Mouse (Mus musculus) lung, adult 2 months (tissue): ENCODE data around the gene 4933406M09Rik. TPM values are rescaled to one million over a fixed set of nuclear protein-coding genes. Genes with fewer than 3 reads are reported as not detected.

Experiments used
- DNase-seq: peaks from one replicate; pipeline ENCODE4 v3.0.0; 2022
- H3K4me1 ChIP-seq: fragments of 200-500 bp; 2 replicates; pipeline ENCODE4 v1.6.1; 2011; ENCODE audit warnings: low read length; ENCODE audit not compliant: control insufficient read depth, insufficient read depth
- H3K4me3 ChIP-seq: fragments of 200-500 bp; replicated peaks from 2 replicates; pipeline ENCODE3; 2011; ENCODE audit warnings: low read depth, mild to moderate bottlenecking, control low read depth, low read length; ENCODE audit errors: extremely low read depth
- CTCF ChIP-seq: fragments of 200-500 bp; IDR thresholded peaks from 2 replicates; pipeline ENCODE4 v1.5.1; 2011; ENCODE audit warnings: mild to moderate bottlenecking, low read length, control low read depth; ENCODE audit not compliant: insufficient read depth
- POLR2A ChIP-seq: fragments of 200-500 bp; IDR thresholded peaks from 2 replicates; pipeline ENCODE4 v1.6.1; 2011; ENCODE audit warnings: low read depth, mild to moderate bottlenecking, control low read depth, low read length, borderline replicate concordance; ENCODE audit errors: extremely low read depth
- WGBS: fragments of 180-500 bp; shearing (Covaris S2); methylation state at CpG from one replicate; pipeline ENCODE4 v1.1.7; 2018; 5-methylcytosine and 5-hydroxymethylcytosine counted together
- polyA plus RNA-seq: library from polyadenylated mRNA; depleted of rRNA; stranded (reverse); fragments of >200 nt; gene quantifications from 2 replicates; pipeline ENCODE4 v1.2.3, GENCODE M21; 2012

4933406M09Rik gene
- polyA plus RNA-seq, 1 experiment: not detected

DNA sequence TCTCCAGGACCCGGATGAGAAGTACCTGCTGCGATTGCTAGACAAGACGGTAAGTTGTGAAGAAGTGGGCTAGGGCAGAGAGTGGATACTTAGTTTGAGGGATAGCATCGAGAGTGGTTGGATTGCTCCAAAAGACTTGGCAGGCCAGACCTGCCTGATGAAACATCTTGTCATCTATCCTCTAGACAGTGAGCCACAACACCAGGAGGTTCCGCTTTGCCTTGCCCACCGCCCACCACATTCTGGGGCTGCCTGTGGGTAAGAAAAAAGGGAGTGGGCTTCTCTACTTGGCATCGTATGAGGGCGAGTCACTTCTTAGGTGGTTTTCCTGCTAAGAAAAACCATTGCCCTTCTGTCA is 20.7 kb downstream of the 4933406M09Rik start:
- DNase-seq: no peak
- WGBS: 23% methylated on average over 8 of the region's 8 CpGs
- no peak for TF ChIP-seq CTCF

DNA sequence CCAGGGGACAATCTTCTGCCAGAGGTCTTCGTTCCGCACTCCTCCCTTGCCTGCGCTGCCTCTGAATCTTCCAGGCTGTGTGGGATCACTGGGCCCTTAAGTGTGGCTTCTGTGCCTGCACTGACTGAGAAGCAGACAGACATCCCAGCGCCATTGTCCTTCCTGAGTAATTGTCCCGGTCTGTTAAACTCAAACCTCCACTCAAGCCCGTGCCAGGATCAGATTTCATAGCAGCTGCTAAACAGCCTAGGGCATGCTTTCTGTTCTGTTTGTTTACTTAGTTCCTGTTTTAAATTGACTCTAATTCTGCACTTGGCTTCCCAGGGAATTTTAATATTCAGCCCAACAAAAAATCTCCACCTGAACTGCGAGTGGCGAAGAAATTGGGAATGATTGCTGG is 22.3 kb downstream of the 4933406M09Rik start:
- 77% methylated on average over 8 of the region's 8 CpGs for WGBS
- Histone ChIP-seq H3K4me1 (0 out of 2 replicates have a peak, but pooled peaks cover 2% of the 10 kb centered on the region), H3K4me3 (no peak overlapping the region)
- TF ChIP-seq CTCF: no peak
- no peak for TF ChIP-seq POLR2A
- no peak for DNase-seq

More for the DNA sequence above, 20.7 kb downstream of the 4933406M09Rik start:
- H3K4me1 ChIP-seq: 0 out of 2 replicates have a peak, but pooled peaks cover 2% of the 10 kb centered on the region
- H3K4me3 ChIP-seq: peak overlapping the region; percentile 76

DNA sequence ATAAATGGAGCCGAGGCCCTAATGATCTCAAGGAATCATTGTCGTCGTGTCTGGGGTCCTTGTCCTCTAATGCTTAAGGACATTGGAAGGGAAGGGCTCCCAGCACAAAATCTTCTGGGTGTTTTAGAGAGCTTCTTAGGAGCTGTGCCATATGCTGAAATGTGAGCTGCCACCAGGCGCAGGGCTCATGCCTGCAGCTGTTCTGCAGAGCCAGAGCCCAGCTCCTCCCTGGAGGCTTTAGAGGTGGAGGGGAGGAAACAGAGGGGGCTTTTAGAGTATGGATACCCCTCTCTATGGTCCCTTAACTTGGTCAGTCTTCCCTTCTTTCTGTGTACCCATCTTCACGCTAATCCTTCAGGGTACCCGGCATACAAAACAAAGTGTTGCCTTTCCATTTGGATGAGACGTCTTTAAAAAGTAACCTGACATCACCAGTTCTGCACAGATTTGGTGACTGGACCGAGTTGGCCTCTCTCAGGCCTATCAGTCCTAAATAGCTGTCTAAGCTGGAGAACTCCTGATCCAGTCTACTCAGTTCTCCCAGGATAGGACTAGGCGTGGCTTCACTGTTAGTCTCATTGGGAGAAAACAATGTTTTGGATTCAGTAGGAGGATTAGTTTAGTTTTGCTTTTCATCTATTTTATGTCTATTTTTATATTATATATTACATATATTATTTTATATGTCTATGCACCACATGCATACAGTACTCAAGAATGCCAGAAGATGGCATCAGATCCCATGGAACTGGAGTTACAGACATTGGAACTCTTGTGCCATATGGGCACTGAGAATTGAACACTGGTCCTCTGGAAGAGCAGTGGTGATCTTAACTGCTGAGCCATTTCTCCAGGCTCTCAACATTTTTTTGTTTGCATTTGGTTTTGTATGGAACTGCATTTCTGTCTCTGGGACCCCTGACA is 26.2 kb downstream of the 4933406M09Rik start:
- TF ChIP-seq POLR2A: no peak
- TF ChIP-seq CTCF: no peak
- Histone ChIP-seq H3K4me1 (peaks cover 7% of the 10 kb centered on the region; the same call in 1 of the 2 replicates), H3K4me3 (no peak overlapping the region)
- DNase-seq: no peak
- 90% methylated on average over 9 of the region's 9 CpGs for WGBS

DNA sequence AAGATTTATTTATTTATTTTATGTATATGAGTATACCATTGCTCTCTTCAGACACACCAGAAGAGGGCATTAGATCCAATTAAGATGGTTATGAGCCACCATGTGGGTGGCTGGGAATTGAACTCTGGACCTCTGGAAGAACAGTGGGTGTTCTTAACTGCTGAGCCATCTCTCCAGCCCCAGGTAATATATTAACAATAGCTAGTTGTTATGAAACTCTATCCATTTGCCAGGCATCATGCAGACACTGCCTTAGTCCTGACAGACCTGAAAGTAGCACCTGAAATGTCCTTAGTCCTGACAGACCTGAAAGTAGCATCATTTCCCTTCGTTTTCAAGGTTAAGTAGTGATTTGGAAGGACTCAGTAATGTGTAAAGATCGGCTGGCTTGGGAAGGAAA is 28.3 kb downstream of the 4933406M09Rik start:
- Histone ChIP-seq H3K4me3 (no peak overlapping the region), H3K4me1 (peaks cover 13% of the 10 kb centered on the region)
- DNase-seq: no peak
- WGBS: 50% methylated on average over 2 of the region's 2 CpGs
- TF ChIP-seq CTCF (no peak), POLR2A (no peak)

DNA sequence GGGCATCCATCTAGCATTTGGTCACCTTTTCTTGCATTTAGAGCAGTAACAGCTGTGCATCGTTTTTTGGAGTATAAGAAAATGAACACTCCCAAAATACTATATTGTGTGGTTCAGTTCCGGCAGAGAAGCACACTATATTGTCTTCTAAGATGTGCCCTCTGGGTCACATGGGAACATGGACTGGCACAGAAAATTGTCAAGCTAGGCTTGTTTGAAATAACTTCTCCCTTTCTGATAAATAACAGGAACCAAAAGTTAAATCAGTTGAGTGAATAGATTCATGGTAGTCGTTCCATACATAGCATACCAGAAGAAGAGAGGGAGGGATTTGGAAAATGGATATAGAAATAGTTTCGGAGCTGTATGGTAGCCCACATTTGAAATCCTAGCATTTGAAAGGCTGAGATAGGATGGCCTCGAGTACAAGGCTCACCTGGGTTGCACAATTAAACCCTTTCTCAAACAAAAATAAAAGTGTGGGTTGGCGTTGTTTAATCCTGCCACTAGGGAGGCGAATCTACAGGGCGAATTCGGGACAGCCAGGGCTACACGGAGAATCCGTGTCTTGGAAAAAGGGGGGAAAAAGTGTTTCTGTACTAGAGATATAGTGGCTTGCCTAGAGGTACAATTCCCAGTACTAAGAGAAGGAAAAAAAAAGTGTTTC is 28.9 kb downstream of the 4933406M09Rik start:
- Histone ChIP-seq H3K4me3 (peak overlapping the region; percentile 54), H3K4me1 (peaks cover 19% of the 10 kb centered on the region)
- WGBS: 11% methylated on average over 11 of the region's 11 CpGs
- TF ChIP-seq POLR2A (no peak), CTCF (0 out of 2 replicates have a peak, but pooled peaks have one; percentile 14)
- no peak for DNase-seq

DNA sequence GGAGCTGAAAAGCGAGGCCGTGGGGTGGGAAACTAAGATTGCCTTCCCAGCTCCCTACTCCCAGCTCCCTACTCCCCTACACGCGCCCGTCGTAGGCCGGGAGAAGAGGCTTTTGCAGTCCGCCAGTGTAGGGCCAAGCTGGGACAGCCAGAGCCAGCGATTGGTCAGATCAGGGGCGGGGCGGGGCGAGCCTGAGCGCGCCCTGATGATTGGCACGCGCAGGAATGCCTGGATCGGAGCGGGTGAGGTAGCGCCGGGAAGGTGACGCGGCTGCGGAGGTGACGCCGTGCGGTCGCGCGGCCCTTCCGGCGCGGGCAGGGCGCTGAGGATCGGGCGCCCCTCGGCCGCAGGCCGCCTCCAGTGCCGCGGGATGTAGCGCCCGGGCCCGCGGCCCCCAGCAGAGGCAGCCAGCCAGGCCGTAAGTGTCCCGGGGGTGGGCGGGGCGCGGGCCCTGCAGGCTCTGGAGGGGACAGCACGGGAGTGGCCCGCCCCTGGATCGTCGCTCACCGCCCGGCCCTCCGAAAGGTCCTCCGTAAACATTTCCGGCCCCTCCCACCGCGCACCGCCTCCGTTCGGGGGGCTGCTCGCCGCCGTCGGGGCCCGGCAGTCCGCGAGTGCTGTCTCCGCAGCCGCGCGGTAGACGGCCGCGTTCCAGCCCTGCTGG is 29.6 kb downstream of the 4933406M09Rik start, which contains the start of gene Adipor1:
Gene Adipor1, plus strand, starts transcription at position 211 of the 664 bp plus-strand sequence.
- TF ChIP-seq POLR2A (peak; percentile 69; the same call in 1 of the 2 replicates), CTCF (no peak)
- Histone ChIP-seq H3K4me3 (peak within 1 kb of the TSS; percentile 78), H3K4me1 (peaks cover 25% of the 10 kb centered on the region)
- DNase-seq: peak; percentile 95
- WGBS: under 1% methylated on average over 76 of the region's 77 CpGs

DNA sequence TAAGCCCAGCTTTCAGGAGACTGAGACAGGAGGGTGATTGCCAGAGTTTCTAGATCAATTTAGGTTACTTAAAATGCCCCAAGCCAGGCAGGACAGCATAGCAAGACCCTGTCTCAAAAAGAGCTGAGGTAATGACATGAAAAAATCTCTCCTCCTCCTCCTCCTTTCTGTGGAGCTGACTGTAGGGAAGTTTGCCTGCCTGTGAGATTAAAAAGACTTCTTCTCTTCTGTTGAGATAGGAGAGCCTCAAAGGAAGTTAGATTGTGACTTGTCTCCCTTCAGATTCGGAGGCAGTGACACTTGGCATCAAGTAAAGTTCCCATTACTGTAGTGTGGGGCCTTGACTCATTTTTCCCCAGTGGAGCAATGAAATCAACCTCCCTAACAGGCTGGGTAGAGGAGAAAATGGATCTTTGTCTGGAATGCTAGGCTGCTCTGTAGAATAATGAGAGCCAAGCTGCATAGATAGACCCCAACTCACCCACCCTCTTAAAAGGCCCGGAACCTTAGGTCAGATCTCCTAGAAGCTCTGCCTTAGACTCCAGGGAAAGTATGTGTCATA is 32.8 kb downstream of the 4933406M09Rik start:
- WGBS: 37% methylated on average over 2 of the region's 2 CpGs
- DNase-seq: no peak
- TF ChIP-seq CTCF: no peak
- no peak for TF ChIP-seq POLR2A
- peaks cover 34% of the 10 kb centered on the region for H3K4me1 ChIP-seq
- no peak overlapping the region for H3K4me3 ChIP-seq

DNA sequence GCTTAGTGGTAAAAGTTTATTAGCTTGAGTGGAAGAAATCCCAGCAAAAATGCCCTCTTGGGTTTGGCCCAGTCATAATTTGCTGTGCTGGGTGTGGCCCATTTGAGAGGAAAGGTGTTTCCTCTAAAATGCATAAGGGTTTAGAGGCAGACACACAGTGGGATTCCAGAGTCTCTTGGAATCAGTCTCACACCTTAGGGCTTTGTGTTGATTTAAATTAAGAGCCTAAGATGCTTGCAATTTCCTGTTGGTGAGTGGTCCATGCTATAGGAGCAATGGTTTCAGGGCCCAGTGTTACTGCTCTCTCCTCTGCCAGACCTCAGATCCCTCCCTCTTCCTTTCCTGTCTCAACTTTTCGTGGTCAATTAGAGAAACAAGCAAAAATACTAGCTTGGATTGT is 33.4 kb downstream of the 4933406M09Rik start:
- DNase-seq: no peak
- 8% methylated on average over 1 of the region's 1 CpGs for WGBS
- H3K4me3 ChIP-seq: no peak overlapping the region
- no peak for TF ChIP-seq CTCF
- no peak for TF ChIP-seq POLR2A
- H3K4me1 ChIP-seq: peaks cover 34% of the 10 kb centered on the region

DNA sequence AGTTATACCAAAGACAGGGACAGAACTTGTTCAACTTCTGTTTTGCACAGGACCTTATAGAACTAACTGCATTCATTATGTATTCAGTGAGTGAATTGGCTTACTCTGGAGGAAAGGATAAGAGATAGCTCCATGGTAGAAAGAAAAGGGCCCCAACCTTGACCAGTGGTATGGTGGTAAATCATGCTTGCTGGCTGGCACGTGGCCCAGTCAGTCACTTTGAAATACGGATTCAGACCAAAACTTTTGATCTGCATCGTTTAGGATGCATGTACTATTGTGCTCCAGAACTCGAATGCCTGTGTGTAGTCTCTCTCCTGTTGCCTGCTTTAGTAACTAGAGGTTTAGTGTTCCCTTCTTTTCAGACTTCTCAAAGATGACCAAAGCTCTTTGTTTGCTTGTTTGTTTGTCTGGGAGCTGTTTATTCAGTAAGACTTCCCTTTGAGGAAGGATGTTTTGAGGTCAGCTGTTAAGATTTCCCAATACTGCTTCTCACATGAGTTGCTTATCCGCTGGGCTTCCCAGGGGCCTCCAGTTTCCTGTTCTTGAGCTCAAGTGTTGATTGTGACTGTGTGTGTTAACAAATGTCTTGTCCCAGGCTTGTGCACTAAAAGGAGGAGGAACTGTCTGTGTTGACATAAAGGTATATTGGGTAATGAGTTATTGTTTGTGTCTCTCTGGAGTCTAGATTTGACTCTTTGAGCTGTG is 34.2 kb downstream of the 4933406M09Rik start:
- Histone ChIP-seq H3K4me1 (peaks cover 32% of the 10 kb centered on the region), H3K4me3 (no peak overlapping the region)
- TF ChIP-seq CTCF: no peak
- no peak for TF ChIP-seq POLR2A
- DNase-seq: no peak
- 12% methylated on average over 5 of the region's 5 CpGs for WGBS
